Mouse (Mus musculus): ENCODE data around the gene Tnfsf10.

GRCm38 (mm10) chr3:27345526-27345925, 28.7 kb downstream of the Tnfsf10 start:
- peak; percentile 79; the same call in 1 of the 2 replicates for TF ChIP-seq CTCF (IDR thresholded peaks at IDR 0.05; ENCODE audit: control insufficient read depth, insufficient read depth, insufficient replicate concordance, low read depth, low read length)
- TF ChIP-seq POLR2A (IDR thresholded peaks at IDR 0.05; ENCODE audit: control insufficient read depth, low read depth, low read length), result no peak

Data from testis, adult 2 months (tissue).